Mouse (Mus musculus) layer of hippocampus, adult 18-20 months (tissue): ENCODE results near the gene Stat5b. TPM values are rescaled to one million over a fixed set of nuclear protein-coding genes. Genes with fewer than 3 reads are reported as not detected.

Experiments used
- DNase-seq, 2 experiments: peaks; one replicate each; pipeline ENCODE4 v3.0.0; 2022; ENCODE audit warnings: low spot score in 2 of 2
- long read RNA-seq: library from polyadenylated mRNA; stranded (forward); transcript quantifications from one replicate; pipeline ENCODE4 v2.0.0, GENCODE M21; 2021
- total RNA-seq, 2 experiments: library from RNA; stranded (reverse); gene quantifications; 2 replicates each; pipeline ENCODE4 v1.2.3; 2021

Gene Stat5b
- 10 to 100 TPM; 12.1 to 16.2 TPM for total RNA-seq
- long read RNA-seq, full-length matches to known transcripts: 26 of 31 reads
- long read RNA-seq, partial matches to known transcripts: 3 of 31 reads
- long read RNA-seq, other reads (novel, unspliced or antisense): 2 of 31 reads

GRCm38 (mm10) chr11:100850038-100850777 is at the start of gene Stat5b:
Gene Stat5b (minus strand): TSS chr11:100850724.
- peak in 1 of 2 experiments; percentile 37 for DNase-seq

- no peak for DNase-seq
These were observed 48.1 kb upstream of the Stat5b start for GRCm38 (mm10) chr11:100898441-100899199.

- DNase-seq: peak; percentile 64 to 82
These were observed 47.0 kb upstream of the Stat5b start for GRCm38 (mm10) chr11:100897294-100898231.

GRCm38 (mm10) chr11:100896078-100896477 is 45.6 kb upstream of the Stat5b start:
- DNase-seq: no peak

- DNase-seq: no peak
These were observed 43.8 kb upstream of the Stat5b start for GRCm38 (mm10) chr11:100894146-100894918.

GRCm38 (mm10) chr11:100893482-100893881 is 43.0 kb upstream of the Stat5b start:
- DNase-seq: peak; percentile 83 to 93

- DNase-seq: no peak
These were observed 41.9 kb upstream of the Stat5b start for GRCm38 (mm10) chr11:100892435-100892834.

GRCm38 (mm10) chr11:100891256-100892123 is 41.0 kb upstream of the Stat5b start:
- no peak for DNase-seq

- no peak for DNase-seq
These were observed 40.0 kb upstream of the Stat5b start for GRCm38 (mm10) chr11:100890481-100890880.

- DNase-seq: no peak
These were observed 37.9 kb upstream of the Stat5b start for GRCm38 (mm10) chr11:100888348-100888820.

- no peak for DNase-seq
These were observed 37.2 kb upstream of the Stat5b start for GRCm38 (mm10) chr11:100887764-100888163.

GRCm38 (mm10) chr11:100887236-100887635 is 36.7 kb upstream of the Stat5b start:
- no peak for DNase-seq

- no peak for DNase-seq
These were observed 35.7 kb upstream of the Stat5b start for GRCm38 (mm10) chr11:100886188-100886740.

GRCm38 (mm10) chr11:100885472-100885871 is 34.9 kb upstream of the Stat5b start:
- DNase-seq: no peak

- DNase-seq: no peak
These were observed 33.1 kb upstream of the Stat5b start for GRCm38 (mm10) chr11:100883640-100884039.

GRCm38 (mm10) chr11:100879321-100880078 is 29.0 kb upstream of the Stat5b start:
- DNase-seq: no peak

- DNase-seq: no peak
These were observed 25.2 kb upstream of the Stat5b start for GRCm38 (mm10) chr11:100875761-100876160.

GRCm38 (mm10) chr11:100870968-100871350 is 20.4 kb upstream of the Stat5b start:
- DNase-seq: no peak
